Mouse (Mus musculus) cortical plate, adult 2 months (tissue): ENCODE data around the gene Nrxn3.

ENCODE experiments used
- CTCF ChIP-seq: fragments of 200-500 bp; IDR thresholded peaks from 2 replicates; pipeline ENCODE4 v1.5.1; 2011; ENCODE audit warnings: mild to moderate bottlenecking, control low read depth, low read length; ENCODE audit not compliant: insufficient read depth; ENCODE audit errors: extremely low read depth
- POLR2A ChIP-seq: fragments of 200-500 bp; IDR thresholded peaks from 2 replicates; pipeline ENCODE4 v1.6.1; 2011; ENCODE audit warnings: mild to moderate bottlenecking, low read length, control low read depth; ENCODE audit not compliant: insufficient read depth; ENCODE audit errors: extremely low read depth

DNA sequence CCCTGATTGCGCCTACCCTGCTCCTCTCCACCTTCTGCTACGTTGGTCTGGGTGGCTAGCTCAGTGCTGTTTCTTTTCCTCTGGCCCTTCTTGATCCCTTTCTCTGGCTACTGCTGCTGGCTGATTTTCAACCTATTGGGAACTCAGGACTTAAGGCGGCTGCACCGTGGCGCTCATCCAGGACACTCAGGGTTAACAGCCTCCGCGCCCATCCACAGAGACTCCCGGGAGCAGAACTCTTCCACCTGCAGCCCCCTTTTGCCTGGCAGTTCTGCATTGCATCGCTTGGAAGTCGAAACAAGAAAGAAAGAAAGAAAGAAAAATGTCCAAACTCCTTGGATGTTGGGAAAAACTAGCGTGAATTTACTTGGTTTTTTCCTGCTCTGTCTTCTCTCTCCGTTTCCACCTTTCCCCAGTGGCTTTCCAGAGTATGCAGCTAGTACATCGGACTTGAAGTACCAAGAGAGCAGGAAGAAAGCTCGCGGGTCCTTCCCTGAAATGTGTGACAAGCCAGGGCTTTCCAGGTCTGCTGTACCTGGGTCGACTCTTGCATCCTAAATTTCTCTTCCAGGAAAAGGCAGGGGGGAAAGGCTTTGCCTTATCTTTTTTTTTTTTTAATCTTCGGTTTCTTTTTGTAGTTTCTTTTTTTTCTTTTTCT is 1090.0 kb downstream of the Nrxn3 start:
- TF ChIP-seq POLR2A (no peak), CTCF (no peak)
